Mouse (Mus musculus) CH12.LX (cell line): ENCODE data around the gene Yars. TPM values are rescaled to one million over a fixed set of nuclear protein-coding genes. Genes with fewer than 3 reads are reported as not detected.
A peak's percentile ranks its signal among the peaks of the same experiment; 100 is the strongest.

Source experiments
- DNase-seq: peaks from one replicate; pipeline ENCODE4 v3.0.0-alpha.2; 2013; ENCODE audit errors: extremely low read depth
- H3K27ac ChIP-seq: 2 replicates; pipeline ENCODE4 v1.5.1; 2012; ENCODE audit warnings: low read depth, mild to moderate bottlenecking, control low read depth, moderate library complexity; ENCODE audit not compliant: insufficient read depth
- H3K27me3 ChIP-seq: replicated peaks from 2 replicates; pipeline ENCODE3; 2012; ENCODE audit warnings: inconsistent platforms
- H3K36me3 ChIP-seq, 2 experiments: replicated peaks in 1 of 2; 2 replicates each; pipeline versions ENCODE3 to v1.6.1; 2012; ENCODE audit warnings: inconsistent platforms in 1 of 2, low read length in 1 of 2, mild to moderate bottlenecking in 1 of 2, mixed read lengths in 1 of 2, moderate library complexity in 1 of 2; ENCODE audit not compliant: control insufficient read depth in 1 of 2, insufficient read depth in 1 of 2
- H3K4me1 ChIP-seq, 2 experiments: 2 replicates each; pipeline ENCODE4 v1.6.1; 2012; ENCODE audit warnings: inconsistent platforms in 1 of 2, moderate library complexity in 1 of 2; ENCODE audit not compliant: insufficient read depth in 2 of 2, control insufficient read depth in 1 of 2
- H3K4me2 ChIP-seq: 2 replicates; pipeline ENCODE4 v1.6.1; 2012; ENCODE audit warnings: low read depth, mild to moderate bottlenecking, control low read depth; ENCODE audit not compliant: poor library complexity, insufficient read depth, severe bottlenecking
- H3K4me3 ChIP-seq, 3 experiments: fragments of 150-350 bp in 1 of 3; sonication (generic) in 1 of 3; replicated peaks in 1 of 3; 2 replicates each; pipeline versions ENCODE3 to v1.5.1; 2011 to 2012; ENCODE audit warnings: low read depth in 2 of 3, low read length in 2 of 3, mild to moderate bottlenecking in 2 of 3, moderate library complexity in 2 of 3, control low read depth in 1 of 3, improper control_type of control experiment in 1 of 3, inconsistent platforms in 1 of 3, mixed read lengths in 1 of 3; ENCODE audit not compliant: poor library complexity in 1 of 3
- H3K79me2 ChIP-seq: replicated peaks from 2 replicates; pipeline ENCODE4 v1.6.1; 2012; ENCODE audit warnings: mild to moderate bottlenecking, moderate library complexity; ENCODE audit not compliant: control insufficient read depth, poor library complexity, insufficient read depth, severe bottlenecking; ENCODE audit errors: extremely low read depth
- H3K9ac ChIP-seq: 2 replicates; pipeline ENCODE4 v1.6.1; 2012; ENCODE audit warnings: low read depth, mild to moderate bottlenecking, control low read depth, moderate library complexity; ENCODE audit not compliant: insufficient read depth
- H3K9me3 ChIP-seq: replicated peaks from 2 replicates; pipeline ENCODE3; 2012; ENCODE audit warnings: low read length, inconsistent platforms, mixed read lengths
- BHLHE40 ChIP-seq: IDR thresholded peaks from 2 replicates; pipeline ENCODE4 v1.6.1; 2011; ENCODE audit warnings: mild to moderate bottlenecking, low read depth, low read length, improper control_type of control experiment
- CHD1 ChIP-seq: IDR thresholded peaks from 2 replicates; pipeline ENCODE4 v1.6.1; 2012; ENCODE audit warnings: low read depth, low read length, improper control_type of control experiment, inconsistent platforms
- CHD2 ChIP-seq: IDR thresholded peaks from 2 replicates; pipeline ENCODE4 v1.6.1; 2011; ENCODE audit warnings: low read length, improper control_type of control experiment
- E2F4 ChIP-seq: IDR thresholded peaks from 2 replicates; pipeline ENCODE4 v1.6.1; 2011; ENCODE audit warnings: low read depth, low read length, improper control_type of control experiment; ENCODE audit not compliant: insufficient replicate concordance
- EP300 ChIP-seq: IDR thresholded peaks from 2 replicates; pipeline ENCODE4 v1.6.1; 2011; ENCODE audit warnings: low read length, improper control_type of control experiment
- ETS1 ChIP-seq: conservative IDR thresholded peaks from 2 replicates; pipeline ENCODE4 v1.6.1; 2012; ENCODE audit warnings: low read depth, mild to moderate bottlenecking, inconsistent platforms, low read length, improper control_type of control experiment, moderate library complexity
- GABPA ChIP-seq: IDR thresholded peaks from 2 replicates; pipeline ENCODE4 v1.6.1; 2012; ENCODE audit warnings: low read depth, low read length, improper control_type of control experiment, inconsistent platforms; ENCODE audit not compliant: insufficient replicate concordance
- IRF4 ChIP-seq: IDR thresholded peaks from 2 replicates; pipeline ENCODE4 v1.6.1; 2014; ENCODE audit warnings: low read depth, mild to moderate bottlenecking, inconsistent platforms, low read length, improper control_type of control experiment
- JUN ChIP-seq: IDR thresholded peaks from 2 replicates; pipeline ENCODE4 v1.6.1; 2011; ENCODE audit warnings: low read depth, mild to moderate bottlenecking, low read length, improper control_type of control experiment, moderate library complexity; ENCODE audit not compliant: insufficient read depth
- KAT2A ChIP-seq: IDR thresholded peaks from 2 replicates; pipeline ENCODE4 v1.6.1; 2012; ENCODE audit warnings: low read length, improper control_type of control experiment, inconsistent platforms; ENCODE audit not compliant: insufficient replicate concordance
- MAFK ChIP-seq: IDR thresholded peaks from 2 replicates; pipeline ENCODE4 v1.6.1; 2011; ENCODE audit warnings: low read length, improper control_type of control experiment; ENCODE audit not compliant: insufficient replicate concordance
- MAX ChIP-seq: IDR thresholded peaks from 2 replicates; pipeline ENCODE4 v1.6.1; 2011; ENCODE audit warnings: low read length, improper control_type of control experiment
- MAZ ChIP-seq: IDR thresholded peaks from 2 replicates; pipeline ENCODE4 v1.6.1; 2012; ENCODE audit warnings: low read depth, mild to moderate bottlenecking, inconsistent platforms, low read length, improper control_type of control experiment, moderate library complexity
- MXI1 ChIP-seq: IDR thresholded peaks from 2 replicates; pipeline ENCODE4 v1.6.1; 2011; ENCODE audit warnings: mild to moderate bottlenecking, low read depth, low read length, improper control_type of control experiment
- NELFE ChIP-seq: IDR thresholded peaks from 2 replicates; pipeline ENCODE4 v1.6.1; 2011; ENCODE audit warnings: low read depth, low read length, improper control_type of control experiment
- PAX5 ChIP-seq: IDR thresholded peaks from 2 replicates; pipeline ENCODE4 v1.6.1; 2012; ENCODE audit warnings: low read length, inconsistent platforms, mixed read lengths
- POLR2A ChIP-seq: IDR thresholded peaks from 2 replicates; pipeline ENCODE4 v1.6.1; 2011; ENCODE audit warnings: low read depth, mild to moderate bottlenecking, improper control_type of control experiment, low read length
- RCOR1 ChIP-seq: conservative IDR thresholded peaks from 2 replicates; pipeline ENCODE4 v1.6.1; 2012; ENCODE audit warnings: low read depth, mild to moderate bottlenecking, inconsistent platforms, low read length, improper control_type of control experiment
- SIN3A ChIP-seq: IDR thresholded peaks from 2 replicates; pipeline ENCODE4 v1.6.1; 2012; ENCODE audit warnings: low read length, improper control_type of control experiment, inconsistent platforms
- TBP ChIP-seq: conservative IDR thresholded peaks from 2 replicates; pipeline ENCODE4 v1.6.1; 2011; ENCODE audit warnings: low read depth, low read length, improper control_type of control experiment
- TCF12 ChIP-seq: IDR thresholded peaks from 2 replicates; pipeline ENCODE4 v1.6.1; 2014; ENCODE audit warnings: low read depth, mild to moderate bottlenecking, inconsistent platforms, low read length, improper control_type of control experiment
- USF2 ChIP-seq: conservative IDR thresholded peaks from 2 replicates; pipeline ENCODE4 v1.6.1; 2011; ENCODE audit warnings: low read depth, low read length, improper control_type of control experiment
- ZC3H11A ChIP-seq: IDR thresholded peaks from 2 replicates; pipeline ENCODE4 v1.6.1; 2012; ENCODE audit warnings: low read depth, mild to moderate bottlenecking, inconsistent platforms, low read length, improper control_type of control experiment
- dilution Hi-C: fragments of 300-500 bp; cut with MboI; formaldehyde crosslinking; loops from 2 replicates; pipeline ENCODE4 v1.14.3; 2020; ENCODE audit warnings: low sequenced_read_pairs; ENCODE audit not compliant: extremely low pct_unique_long_range_greater_than_20kb, extremely low pct_ligation_motif_present
- in situ Hi-C: fragments of 300-500 bp; cut with MboI; formaldehyde crosslinking; loops from 3 replicates; pipeline ENCODE4 v1.14.3; 2019; ENCODE audit warnings: low sequenced_read_pairs, low pct_ligation_motif_present, low pct_unique_long_range_greater_than_20kb, mixed read lengths
- polyA plus RNA-seq: library from polyadenylated mRNA; unstranded; fragments of >175 nt; gene quantifications from 2 replicates; pipeline ENCODE4 v1.2.1, GENCODE M21; 2012; ENCODE audit warnings: low read depth; ENCODE audit not compliant: insufficient read length
- total RNA-seq, 2 experiments: library from RNA; depleted of rRNA; stranded (reverse); fragments of 300-350 nt in 1 of 2; fragments of >200 nt in 1 of 2; gene quantifications; 2 replicates each; pipeline ENCODE4 v1.2.3; 2012 to 2014

Gene Yars
- total and polyA plus RNA-seq, 3 experiments = 96.3 to 207 (median 180) TPM

DNA sequence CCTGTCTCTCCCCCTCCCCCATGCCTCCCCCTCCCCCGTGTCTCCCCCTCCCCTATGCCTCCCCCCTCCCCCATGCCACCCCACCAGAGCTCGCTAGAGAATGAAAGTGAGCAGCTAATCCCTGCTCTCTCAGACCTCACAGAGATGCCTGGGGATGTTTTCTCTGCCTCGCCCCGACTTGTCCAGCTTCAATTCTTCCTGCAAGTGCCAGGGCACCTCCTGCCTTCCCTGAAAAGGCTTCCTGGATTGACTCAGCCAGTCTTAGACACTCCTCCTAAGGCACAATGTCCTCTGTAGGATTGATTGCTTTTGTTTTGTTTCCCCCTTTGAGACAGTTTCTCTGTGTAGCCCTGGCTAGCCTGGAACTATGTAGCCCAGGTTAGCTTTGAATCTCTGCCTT lies 71.6 kb downstream of the Yars start, which contains the start of gene C77080:
Gene C77080 (minus strand): TSS at position 209 of the 400 bp plus-strand sequence.
- H3K4me2 ChIP-seq = peak within 1 kb of the TSS; percentile 11; the same call in 1 of the 2 replicates
- no peaks in the 10 kb centered on the region for H3K79me2 ChIP-seq
- H3K4me1 ChIP-seq = peaks cover 21 to 53% of the 10 kb centered on the region in 2 experiments
- H3K27ac ChIP-seq = no peak within 1 kb of the TSS
- no peak for DNase-seq
- no peak within 1 kb of the TSS for H3K9ac ChIP-seq
- H3K36me3 ChIP-seq = no peaks in the 10 kb centered on the region
- H3K27me3 ChIP-seq = no peaks in the 10 kb centered on the region
- in situ Hi-C loops (no loop called here), dilution Hi-C loops (no loop called here)
- no peak within 1 kb of the TSS for H3K4me3 ChIP-seq
- H3K9me3 ChIP-seq = no peaks in the 10 kb centered on the region
- TF ChIP-seq IRF4 (no peak), PAX5 (no peak), TBP (no peak), JUN (no peak), ZC3H11A (no peak), POLR2A (no peak), CHD1 (no peak), E2F4 (no peak), KAT2A (no peak), GABPA (no peak), NELFE (no peak), MAZ (no peak)

DNA sequence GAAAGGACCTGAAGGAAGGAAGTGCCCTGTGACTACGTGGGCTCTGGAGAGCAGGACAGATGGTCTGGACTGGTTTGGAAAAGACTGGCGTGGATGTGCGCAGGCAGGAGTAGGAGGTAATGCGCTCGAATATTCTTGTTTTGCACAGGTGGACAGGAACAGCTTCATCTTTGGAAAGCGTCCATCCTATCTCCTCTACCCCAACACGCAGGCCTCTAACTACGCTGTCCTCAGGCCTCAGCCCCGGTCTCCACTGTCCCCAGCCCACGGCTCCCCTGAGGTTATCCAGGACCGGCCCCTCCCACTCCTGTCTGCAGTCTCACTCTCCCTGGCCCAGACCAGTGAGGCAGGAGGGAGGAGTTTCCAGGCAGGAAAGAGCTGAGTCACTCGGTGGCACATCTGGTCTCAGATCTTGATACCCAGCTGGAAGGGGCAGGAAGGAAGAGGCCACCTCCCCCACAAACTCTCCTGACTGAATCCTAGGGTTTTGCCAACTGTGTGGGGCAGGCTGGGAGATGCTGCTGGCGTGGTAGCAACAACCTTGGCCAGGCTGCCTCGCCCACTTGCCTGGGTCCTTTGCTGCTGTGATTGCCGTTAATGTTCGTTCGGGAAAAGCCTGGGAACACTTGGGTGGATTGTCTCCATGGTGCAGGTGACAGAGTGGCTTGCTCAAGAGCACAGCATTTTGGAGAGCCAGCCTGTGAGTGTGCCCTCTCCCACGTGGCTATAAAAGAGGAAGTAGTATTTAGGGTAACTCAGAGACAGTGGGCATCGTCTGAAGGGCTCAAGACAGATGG lies 73.9 kb downstream of the Yars start:
- Histone ChIP-seq H3K4me3 (peak overlapping the region in 1 of 3 experiments; percentile 17), H3K4me2 (peak overlapping the region; percentile 43; the same call in 1 of the 2 replicates), H3K9ac (no peak overlapping the region), H3K79me2 (no peaks in the 10 kb centered on the region), H3K36me3 (no peaks in the 10 kb centered on the region)
- peak; percentile 75 for DNase-seq
- no peak for TF ChIP-seq RCOR1
- 0 out of 2 replicates have a peak, but pooled peaks have one; percentile 16 for TF ChIP-seq TBP
- peak; percentile 79 for TF ChIP-seq MAFK
- no peak for TF ChIP-seq NELFE
- peak; percentile 59 for TF ChIP-seq EP300
- peak; percentile 87 for TF ChIP-seq MAX
- TF ChIP-seq CHD2 = peak; percentile 50; the same call in 1 of the 2 replicates
- TF ChIP-seq TCF12 = peak; percentile 55
- peak; percentile 35; the same call in 1 of the 2 replicates for TF ChIP-seq BHLHE40
- peak; percentile 71; the same call in 1 of the 2 replicates for TF ChIP-seq MXI1
- TF ChIP-seq ETS1 = peak; percentile 69
- TF ChIP-seq USF2 = no peak
- TF ChIP-seq SIN3A = peak; percentile 40; the same call in 1 of the 2 replicates
- TF ChIP-seq, all 38 proteins: peak for 10
- no peaks in the 10 kb centered on the region for H3K27me3 ChIP-seq
- no peak overlapping the region for H3K27ac ChIP-seq
- dilution Hi-C loops = no loop called here
- in situ Hi-C loops = no loop called here
- H3K9me3 ChIP-seq = no peaks in the 10 kb centered on the region
- H3K4me1 ChIP-seq = peaks cover 21 to 46% of the 10 kb centered on the region in 2 experiments
